Mouse (Mus musculus): ENCODE data around the gene Vwc2l. TPM values are rescaled to one million over a fixed set of nuclear protein-coding genes. Genes with fewer than 3 reads are reported as not detected.

Gene Vwc2l
- polyA plus RNA-seq, 1 experiment from 2014 or later = 0.24 TPM

DNA sequence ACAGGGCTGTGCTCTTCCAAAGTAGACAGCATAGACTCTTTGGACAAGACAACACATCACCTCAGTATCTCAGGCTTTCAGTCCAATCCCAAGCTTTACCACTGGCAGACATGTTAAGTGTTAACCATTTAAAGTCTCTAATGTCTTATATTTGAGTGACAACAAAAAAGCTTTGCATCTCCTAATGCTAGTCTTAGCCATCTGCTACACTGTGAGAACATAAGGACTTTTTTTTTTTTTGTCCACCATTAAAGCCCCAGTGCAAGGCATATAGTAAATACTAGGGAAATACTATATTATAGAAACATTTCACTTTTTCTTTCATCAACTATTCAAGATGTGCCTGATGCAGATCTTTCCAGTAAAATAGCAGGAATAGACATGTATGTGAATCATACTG, 119.8 kb downstream of the Vwc2l start:
- H3K4me3 ChIP-seq = no peak overlapping the region
- no peaks in the 10 kb centered on the region for H3K36me3 ChIP-seq
- no peak overlapping the region for H3K9ac ChIP-seq
- ATAC-seq (ENCODE audit: insufficient number of reproducible peaks, insufficient read depth, low FRiP score, low TSS enrichment) = no peak
- no peaks in the 10 kb centered on the region for H3K4me1 ChIP-seq
- no peaks in the 10 kb centered on the region for H3K27me3 ChIP-seq
- H3K27ac ChIP-seq = no peak overlapping the region
- H3K4me2 ChIP-seq (replicated peaks) = no peak overlapping the region
- no peaks in the 10 kb centered on the region for H3K9me3 ChIP-seq

DNA sequence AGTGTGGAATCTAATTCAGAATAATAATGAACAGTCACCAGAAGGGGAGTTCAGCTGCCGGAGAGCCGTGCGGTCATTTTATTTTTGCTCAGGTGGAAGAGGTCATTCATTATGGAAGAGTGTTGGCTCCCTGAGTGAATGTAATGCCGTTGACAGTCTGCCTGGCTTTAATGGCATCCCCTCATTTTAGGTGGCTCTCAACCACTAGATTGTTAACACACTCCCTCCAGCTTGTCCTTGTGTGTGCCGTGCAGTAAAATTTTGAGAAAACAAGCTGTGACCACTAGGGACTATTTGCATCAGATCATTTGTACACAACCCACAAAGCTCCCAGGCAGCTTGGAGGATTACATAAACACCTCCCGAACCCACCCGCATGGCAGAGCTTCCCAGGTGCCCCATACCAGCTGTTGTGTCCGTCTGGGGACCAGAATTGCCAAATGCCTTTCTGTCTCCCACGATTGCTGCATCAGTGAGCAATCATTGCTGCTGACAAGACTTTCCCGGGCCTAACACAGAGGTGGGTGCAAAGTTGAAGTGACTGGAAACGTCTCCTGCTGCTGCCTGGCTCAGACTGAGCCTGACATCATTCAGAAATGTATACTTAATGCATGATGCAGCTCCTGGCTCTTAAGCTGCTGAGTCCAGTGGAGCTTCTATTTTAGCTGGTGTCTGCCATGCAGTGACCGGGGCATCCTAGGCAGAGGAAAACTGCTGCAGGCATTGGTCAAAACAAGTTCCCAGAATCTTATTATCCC, 126.3 kb downstream of the Vwc2l start:
- H3K27ac ChIP-seq = no peak overlapping the region
- no peaks in the 10 kb centered on the region for H3K4me1 ChIP-seq
- WGBS = 69% methylated on average over 12 of the region's 12 CpGs
- no peaks in the 10 kb centered on the region for H3K36me3 ChIP-seq
- ATAC-seq (ENCODE audit: insufficient number of reproducible peaks, insufficient read depth, low FRiP score, low TSS enrichment) = no peak
- H3K4me2 ChIP-seq (replicated peaks) = no peak overlapping the region
- H3K9ac ChIP-seq = no peak overlapping the region
- H3K4me3 ChIP-seq = no peak overlapping the region
- no peaks in the 10 kb centered on the region for H3K27me3 ChIP-seq
- H3K9me3 ChIP-seq = no peaks in the 10 kb centered on the region

DNA sequence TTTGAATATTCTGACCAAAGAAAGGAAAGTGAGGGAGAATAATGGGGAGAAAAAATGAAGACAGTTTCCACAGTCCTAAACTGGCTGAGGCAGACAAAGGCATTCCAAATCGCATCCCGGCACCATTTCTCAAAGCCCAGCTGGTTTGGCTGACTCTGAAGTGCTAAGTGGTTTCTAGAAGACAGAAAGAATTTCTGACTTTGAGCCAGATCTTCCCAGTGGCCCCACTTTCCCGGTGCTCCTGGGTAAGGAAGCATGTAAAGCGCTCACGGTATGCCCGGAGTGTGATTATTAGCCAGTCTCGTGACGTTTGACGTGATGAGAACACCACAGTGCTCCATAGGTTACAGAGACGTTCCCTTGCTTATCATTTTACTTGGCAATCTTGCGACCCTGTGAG, 127.9 kb downstream of the Vwc2l start:
- no peaks in the 10 kb centered on the region for H3K36me3 ChIP-seq
- H3K4me3 ChIP-seq = no peak overlapping the region
- H3K27me3 ChIP-seq = no peaks in the 10 kb centered on the region
- H3K4me2 ChIP-seq (replicated peaks) = no peak overlapping the region
- no peak for ATAC-seq (ENCODE audit: insufficient number of reproducible peaks, insufficient read depth, low FRiP score, low TSS enrichment)
- H3K9ac ChIP-seq = no peak overlapping the region
- no peaks in the 10 kb centered on the region for H3K4me1 ChIP-seq
- no peaks in the 10 kb centered on the region for H3K9me3 ChIP-seq
- 82% methylated on average over 11 of the region's 11 CpGs for WGBS
- no peak overlapping the region for H3K27ac ChIP-seq

DNA sequence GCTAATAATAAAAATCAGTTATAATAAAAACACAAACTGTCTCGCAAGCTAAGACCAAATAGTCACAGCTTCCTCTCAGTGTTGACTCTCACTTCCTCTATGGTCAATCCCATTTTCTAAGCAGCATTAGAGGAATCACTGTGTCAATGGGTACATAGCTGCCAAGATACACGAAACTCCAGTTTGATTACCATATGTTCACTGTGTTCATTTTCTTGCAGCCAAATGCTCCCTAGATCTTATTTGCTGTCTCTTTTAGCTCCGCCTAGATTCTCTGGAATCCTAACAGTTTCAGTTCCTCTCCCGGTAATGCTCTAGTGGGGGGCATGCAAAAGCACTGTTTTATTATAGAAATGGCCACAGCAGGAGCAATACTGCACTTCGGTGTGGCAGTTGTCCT, 130.4 kb downstream of the Vwc2l start:
- no peaks in the 10 kb centered on the region for H3K9me3 ChIP-seq

DNA sequence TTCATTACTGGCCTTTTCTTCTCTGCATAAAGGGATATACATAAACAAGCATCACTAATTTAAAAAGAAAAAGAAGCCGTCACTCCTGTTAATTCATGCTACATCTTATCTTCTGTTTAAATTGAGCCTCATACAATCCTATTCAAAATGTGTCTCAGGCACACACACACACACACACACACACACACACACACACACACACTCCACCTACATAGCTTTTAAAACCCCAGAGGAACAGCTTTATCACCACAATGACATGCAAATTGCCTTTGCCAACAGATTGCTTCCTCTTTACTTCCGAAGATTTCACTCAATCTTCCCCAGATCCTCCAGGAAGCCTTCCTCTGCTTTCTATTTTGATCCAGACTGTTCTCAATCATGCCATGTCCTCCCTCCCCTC, 136.2 kb downstream of the Vwc2l start:
- Histone ChIP-seq H3K27me3 (no peaks in the 10 kb centered on the region), H3K4me2 (replicated peaks) (no peak overlapping the region), H3K4me1 (no peaks in the 10 kb centered on the region), H3K9me3 (no peaks in the 10 kb centered on the region), H3K27ac (no peak overlapping the region), H3K4me3 (no peak overlapping the region), H3K36me3 (no peaks in the 10 kb centered on the region), H3K9ac (no peak overlapping the region)
- 50% methylated on average over 2 of the region's 2 CpGs for WGBS
- ATAC-seq (ENCODE audit: insufficient number of reproducible peaks, insufficient read depth, low FRiP score, low TSS enrichment) = no peak

More for the DNA sequence above, 130.4 kb downstream of the Vwc2l start:
- no peaks in the 10 kb centered on the region for H3K36me3 ChIP-seq
- 81% methylated on average over 5 of the region's 5 CpGs for WGBS
- H3K4me1 ChIP-seq = no peaks in the 10 kb centered on the region
- H3K9ac ChIP-seq = no peak overlapping the region
- no peak overlapping the region for H3K4me2 ChIP-seq (replicated peaks)
- H3K27ac ChIP-seq = no peak overlapping the region
- ATAC-seq (ENCODE audit: insufficient number of reproducible peaks, insufficient read depth, low FRiP score, low TSS enrichment) = no peak
- no peak overlapping the region for H3K4me3 ChIP-seq
- no peaks in the 10 kb centered on the region for H3K27me3 ChIP-seq

- no peaks in the 10 kb centered on the region for H3K9me3 ChIP-seq
- no peak overlapping the region for H3K4me2 ChIP-seq (replicated peaks)
- no peak overlapping the region for H3K9ac ChIP-seq
- 67% methylated on average over 5 of the region's 5 CpGs for WGBS
- no peak overlapping the region for H3K4me3 ChIP-seq
- no peaks in the 10 kb centered on the region for H3K27me3 ChIP-seq
- H3K27ac ChIP-seq = no peak overlapping the region
- H3K4me1 ChIP-seq = no peaks in the 10 kb centered on the region
- no peaks in the 10 kb centered on the region for H3K36me3 ChIP-seq
- ATAC-seq (ENCODE audit: insufficient number of reproducible peaks, insufficient read depth, low FRiP score, low TSS enrichment) = no peak
Observed at GRCm38 (mm10) chr1:70866137-70866536, 140.6 kb downstream of the Vwc2l start.

- Histone ChIP-seq H3K27ac (no peak overlapping the region), H3K27me3 (no peaks in the 10 kb centered on the region), H3K4me2 (replicated peaks) (no peak overlapping the region), H3K9me3 (no peaks in the 10 kb centered on the region), H3K36me3 (no peaks in the 10 kb centered on the region), H3K9ac (no peak overlapping the region), H3K4me3 (no peak overlapping the region), H3K4me1 (no peaks in the 10 kb centered on the region)
- WGBS = 83% methylated on average over 2 of the region's 2 CpGs
- ATAC-seq (ENCODE audit: insufficient number of reproducible peaks, insufficient read depth, low FRiP score, low TSS enrichment) = no peak
Observed at GRCm38 (mm10) chr1:70880496-70880895, 155.0 kb downstream of the Vwc2l start.

GRCm38 (mm10) chr1:70881269-70881668, 155.8 kb downstream of the Vwc2l start:
- no peak overlapping the region for H3K4me3 ChIP-seq
- no peaks in the 10 kb centered on the region for H3K4me1 ChIP-seq
- H3K9ac ChIP-seq = no peak overlapping the region
- H3K4me2 ChIP-seq (replicated peaks) = no peak overlapping the region
- H3K36me3 ChIP-seq = no peaks in the 10 kb centered on the region
- ATAC-seq (ENCODE audit: insufficient number of reproducible peaks, insufficient read depth, low FRiP score, low TSS enrichment) = no peak
- 74% methylated on average over 3 of the region's 3 CpGs for WGBS
- H3K27me3 ChIP-seq = no peaks in the 10 kb centered on the region
- H3K9me3 ChIP-seq = no peaks in the 10 kb centered on the region
- H3K27ac ChIP-seq = no peak overlapping the region

- no peak overlapping the region for H3K4me2 ChIP-seq (replicated peaks)
Observed at GRCm38 (mm10) chr1:70884156-70884555, 158.6 kb downstream of the Vwc2l start.

GRCm38 (mm10) chr1:70902311-70902710, 176.8 kb downstream of the Vwc2l start:
- no peak for ATAC-seq (ENCODE audit: insufficient number of reproducible peaks, insufficient read depth, low FRiP score, low TSS enrichment)
- WGBS = 74% methylated on average over 3 of the region's 3 CpGs
- H3K36me3 ChIP-seq = no peaks in the 10 kb centered on the region
- H3K9me3 ChIP-seq = no peaks in the 10 kb centered on the region
- H3K27me3 ChIP-seq = no peaks in the 10 kb centered on the region
- no peak overlapping the region for H3K9ac ChIP-seq
- no peak overlapping the region for H3K4me3 ChIP-seq
- no peak overlapping the region for H3K27ac ChIP-seq
- H3K4me1 ChIP-seq = no peaks in the 10 kb centered on the region
- no peak overlapping the region for H3K4me2 ChIP-seq (replicated peaks)

More at GRCm38 (mm10) chr1:70884156-70884555, 158.6 kb downstream of the Vwc2l start:
- H3K4me3 ChIP-seq = no peak overlapping the region
- H3K9me3 ChIP-seq = no peaks in the 10 kb centered on the region
- no peaks in the 10 kb centered on the region for H3K27me3 ChIP-seq
- ATAC-seq (ENCODE audit: insufficient number of reproducible peaks, insufficient read depth, low FRiP score, low TSS enrichment) = no peak
- no peak overlapping the region for H3K9ac ChIP-seq
- 82% methylated on average over 4 of the region's 4 CpGs for WGBS
- H3K4me1 ChIP-seq = no peaks in the 10 kb centered on the region
- H3K36me3 ChIP-seq = no peaks in the 10 kb centered on the region
- no peak overlapping the region for H3K27ac ChIP-seq

- no peak for ATAC-seq (ENCODE audit: insufficient number of reproducible peaks, insufficient read depth, low FRiP score, low TSS enrichment)
- 87% methylated on average over 2 of the region's 2 CpGs for WGBS
- no peak overlapping the region for H3K27ac ChIP-seq
- no peaks in the 10 kb centered on the region for H3K9me3 ChIP-seq
- H3K4me3 ChIP-seq = no peak overlapping the region
- no peak overlapping the region for H3K9ac ChIP-seq
- H3K4me1 ChIP-seq = no peaks in the 10 kb centered on the region
- H3K4me2 ChIP-seq (replicated peaks) = no peak overlapping the region
- H3K36me3 ChIP-seq = no peaks in the 10 kb centered on the region
- no peaks in the 10 kb centered on the region for H3K27me3 ChIP-seq
Observed at GRCm38 (mm10) chr1:70907366-70907765, 181.9 kb downstream of the Vwc2l start.

DNA sequence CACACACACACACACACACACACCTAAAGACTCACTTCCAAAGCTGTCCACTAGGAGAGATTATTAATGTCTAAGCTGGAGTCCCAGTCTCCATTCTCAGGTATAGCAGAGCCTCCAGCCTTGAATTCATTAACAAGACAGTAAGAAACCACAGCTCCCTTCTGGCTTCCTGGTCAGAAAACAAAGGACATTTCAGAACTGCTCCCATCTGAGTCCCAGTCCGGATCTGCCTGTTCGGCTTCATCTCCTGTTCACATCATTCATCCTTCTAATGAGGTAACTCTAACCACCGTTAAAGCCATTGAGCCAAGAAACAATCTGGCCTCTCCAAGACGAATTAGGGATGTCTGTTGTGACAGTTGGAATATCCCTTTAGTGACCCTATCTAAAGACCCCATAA, 185.7 kb downstream of the Vwc2l start:
- 53% methylated on average over 4 of the region's 4 CpGs for WGBS
- Histone ChIP-seq H3K4me1 (no peaks in the 10 kb centered on the region), H3K4me2 (replicated peaks) (no peak overlapping the region), H3K27ac (no peak overlapping the region), H3K4me3 (no peak overlapping the region), H3K36me3 (no peaks in the 10 kb centered on the region), H3K27me3 (no peaks in the 10 kb centered on the region), H3K9me3 (no peaks in the 10 kb centered on the region), H3K9ac (no peak overlapping the region)
- ATAC-seq (ENCODE audit: insufficient number of reproducible peaks, insufficient read depth, low FRiP score, low TSS enrichment) = no peak
